Mouse (Mus musculus) kidney, embryonic 14.5 days (tissue): Measurements from ENCODE around the gene Nhsl1. TPM values are rescaled to one million over a fixed set of nuclear protein-coding genes. Genes with fewer than 3 reads are reported as not detected.

Source experiments
- ATAC-seq: fragments of 200-750 bp; cut with Nextera tagmentation; 2 replicates; pipeline ENCODE4 v1.8.0; 2017; ENCODE audit warnings: moderate number of reproducible peaks, mild to moderate bottlenecking, moderate TSS enrichment, moderate library complexity; ENCODE audit not compliant: low FRiP score, low TSS enrichment
- H3K27ac ChIP-seq: fragments of 300-500 bp; sonication (generic); 2 replicates; pipeline ENCODE4 v1.5.1; 2014; ENCODE audit warnings: low read depth, mild to moderate bottlenecking, low read length, moderate library complexity, mixed read lengths
- H3K27me3 ChIP-seq: fragments of 300-500 bp; sonication (generic); 2 replicates; pipeline ENCODE4 v1.6.1; 2014; ENCODE audit warnings: mild to moderate bottlenecking, low read length; ENCODE audit not compliant: control insufficient read depth, insufficient read depth
- H3K36me3 ChIP-seq: fragments of 300-500 bp; sonication (generic); 2 replicates; pipeline ENCODE4 v1.6.1; 2014; ENCODE audit warnings: low read length, mixed read lengths; ENCODE audit not compliant: control insufficient read depth, insufficient read depth
- H3K4me1 ChIP-seq: fragments of 300-500 bp; sonication (generic); 2 replicates; pipeline ENCODE4 v1.6.1; 2014; ENCODE audit warnings: low read length, mixed read lengths; ENCODE audit not compliant: control insufficient read depth, insufficient read depth
- H3K4me2 ChIP-seq: fragments of 300-500 bp; sonication (generic); replicated peaks from 2 replicates; pipeline ENCODE4 v1.6.1; 2014; ENCODE audit warnings: low read depth, mild to moderate bottlenecking, low read length
- H3K4me3 ChIP-seq: fragments of 300-500 bp; sonication (generic); 2 replicates; pipeline ENCODE4 v1.5.1; 2014; ENCODE audit warnings: mild to moderate bottlenecking, low read length
- H3K9ac ChIP-seq: fragments of 300-500 bp; sonication (generic); 2 replicates; pipeline ENCODE4 v1.6.1; 2014; ENCODE audit warnings: low read depth, mild to moderate bottlenecking, low read length, moderate library complexity
- H3K9me3 ChIP-seq: fragments of 300-500 bp; sonication (generic); 2 replicates; pipeline ENCODE4 v1.6.1; 2016; ENCODE audit warnings: low read length; ENCODE audit not compliant: control insufficient read depth
- WGBS: fragments of 180-500 bp; shearing (Covaris S2); extraction: QIAGEN DNeasy Blood & Tissue Kit; methylation state at CpG from one replicate; pipeline ENCODE4 v1.1.7; 2014; 5-methylcytosine and 5-hydroxymethylcytosine counted together
- polyA plus RNA-seq: library from polyadenylated mRNA; unstranded; fragments of >200 nt; fragmentation: Nextera tagmentation; extraction: Ambion mirVana; gene quantifications from 2 replicates; pipeline ENCODE4 v1.2.1, GENCODE M21; 2014

The Nhsl1 gene
- polyA plus RNA-seq, 1 experiment from 2014 or later: 11.9 TPM

DNA sequence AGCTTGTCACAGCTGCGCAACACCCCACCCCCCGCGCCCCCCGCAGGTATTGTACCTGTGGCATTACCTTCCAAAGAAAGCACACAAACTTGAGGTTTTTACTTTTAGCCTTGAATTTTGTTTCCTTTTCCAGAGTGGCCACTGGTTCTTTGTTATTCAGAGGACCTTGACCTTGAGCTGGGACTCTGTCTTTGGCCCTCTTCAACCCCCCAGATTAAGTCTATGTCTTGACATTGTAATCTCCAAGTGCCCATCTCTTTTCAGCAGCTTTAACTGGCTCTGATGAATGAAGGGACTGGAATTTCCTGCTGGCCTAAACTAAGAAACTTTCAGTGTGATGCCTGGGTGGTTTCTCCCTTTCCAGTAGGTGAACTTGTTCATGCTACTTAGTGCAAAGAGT is 906 bp downstream of the Nhsl1 start:
- Histone ChIP-seq H3K4me2 (peak overlapping the region; percentile 93), H3K27ac (no peak overlapping the region), H3K27me3 (no peaks in the 10 kb centered on the region), H3K4me3 (peak overlapping the region; percentile 86), H3K36me3 (no peaks in the 10 kb centered on the region), H3K9ac (peak overlapping the region; percentile 75; the same call in 1 of the 2 replicates), H3K4me1 (peaks cover 8% of the 10 kb centered on the region; the same call in 1 of the 2 replicates), H3K9me3 (no peaks in the 10 kb centered on the region)
- no peak for ATAC-seq
- WGBS: 16% methylated on average over 4 of the region's 4 CpGs

GRCm38 (mm10) chr10:18321861-18322260 is 3.1 kb downstream of the Nhsl1 start:
- Histone ChIP-seq H3K27me3 (no peaks in the 10 kb centered on the region), H3K9ac (no peak overlapping the region), H3K4me3 (no peak overlapping the region), H3K36me3 (no peaks in the 10 kb centered on the region), H3K4me1 (peaks cover 8% of the 10 kb centered on the region; the same call in 1 of the 2 replicates), H3K27ac (no peak overlapping the region), H3K4me2 (no peak overlapping the region), H3K9me3 (no peaks in the 10 kb centered on the region)
- 64% methylated on average over 6 of the region's 6 CpGs for WGBS
- ATAC-seq: no peak

DNA sequence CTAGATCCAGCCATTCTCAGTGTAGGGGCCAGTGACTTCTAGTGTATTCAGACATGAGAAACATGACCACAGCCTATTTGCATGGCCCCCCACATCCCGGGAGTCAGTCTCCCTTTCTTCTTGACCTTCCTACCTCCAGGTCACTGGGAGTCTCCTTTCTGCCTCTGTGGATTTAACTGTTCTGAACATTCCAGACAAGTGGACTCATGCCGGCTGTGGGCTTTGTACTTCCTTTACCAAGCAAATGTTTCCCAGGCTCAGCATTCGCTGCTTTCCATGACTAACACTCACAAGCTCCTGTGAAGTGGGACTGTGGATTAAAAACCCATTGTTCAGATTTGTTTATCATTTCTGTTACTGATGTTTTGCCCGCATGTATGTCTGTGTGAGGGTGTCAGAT is 4.9 kb downstream of the Nhsl1 start:
- ATAC-seq: no peak
- no peak overlapping the region for H3K4me3 ChIP-seq
- 43% methylated on average over 4 of the region's 4 CpGs for WGBS

DNA sequence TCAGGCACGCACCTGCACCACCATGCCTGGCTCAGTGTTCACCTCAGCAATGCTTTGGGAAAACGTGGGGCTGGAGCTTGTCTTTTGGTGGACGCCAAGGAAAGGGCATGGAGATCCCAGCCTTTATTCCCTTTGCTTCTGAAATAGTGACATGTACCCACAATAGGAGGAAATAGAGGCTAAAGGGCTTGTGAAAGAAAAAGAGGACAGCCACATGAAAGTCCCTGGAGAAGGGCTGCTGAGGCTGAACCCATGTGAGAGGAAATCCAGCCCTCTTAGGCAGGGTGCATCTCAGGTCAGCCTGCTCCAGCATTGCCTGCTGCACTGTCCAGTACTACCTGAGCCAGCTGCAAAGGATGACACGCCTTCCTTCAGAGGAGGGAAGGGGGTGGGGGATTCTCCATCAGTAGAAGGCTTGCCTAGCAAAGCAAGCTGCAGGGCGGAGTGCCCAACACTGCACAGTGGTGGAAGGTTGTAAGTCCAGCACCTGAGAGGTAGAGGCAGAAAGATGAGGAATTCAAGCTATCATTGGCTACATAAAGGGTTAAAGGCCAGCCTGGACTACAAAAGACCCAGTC is 9.6 kb downstream of the Nhsl1 start:
- Histone ChIP-seq H3K4me3 (no peak overlapping the region), H3K27ac (no peak overlapping the region), H3K9ac (no peak overlapping the region), H3K4me2 (no peak overlapping the region), H3K36me3 (no peaks in the 10 kb centered on the region), H3K27me3 (no peaks in the 10 kb centered on the region), H3K9me3 (no peaks in the 10 kb centered on the region), H3K4me1 (peaks cover 10% of the 10 kb centered on the region)
- peak; percentile 54; the same call in 1 of the 2 replicates for ATAC-seq
- WGBS: 75% methylated on average over 5 of the region's 5 CpGs

More for the DNA sequence above, 4.9 kb downstream of the Nhsl1 start:
- Histone ChIP-seq H3K4me2 (no peak overlapping the region), H3K9ac (no peak overlapping the region), H3K27ac (no peak overlapping the region), H3K27me3 (no peaks in the 10 kb centered on the region), H3K36me3 (no peaks in the 10 kb centered on the region), H3K4me1 (peaks cover 8% of the 10 kb centered on the region; the same call in 1 of the 2 replicates), H3K9me3 (no peaks in the 10 kb centered on the region)

- Histone ChIP-seq H3K4me2 (peak overlapping the region; percentile 62), H3K4me1 (peaks cover 10% of the 10 kb centered on the region), H3K9ac (peak overlapping the region; percentile 53), H3K36me3 (no peaks in the 10 kb centered on the region), H3K27ac (no peak overlapping the region), H3K27me3 (no peaks in the 10 kb centered on the region), H3K4me3 (peak overlapping the region; percentile 34), H3K9me3 (no peaks in the 10 kb centered on the region)
- ATAC-seq: peak; percentile 52
- 4% methylated on average over 21 of the region's 23 CpGs for WGBS
Measured at GRCm38 (mm10) chr10:18329096-18330038, 10.6 kb downstream of the Nhsl1 start.

DNA sequence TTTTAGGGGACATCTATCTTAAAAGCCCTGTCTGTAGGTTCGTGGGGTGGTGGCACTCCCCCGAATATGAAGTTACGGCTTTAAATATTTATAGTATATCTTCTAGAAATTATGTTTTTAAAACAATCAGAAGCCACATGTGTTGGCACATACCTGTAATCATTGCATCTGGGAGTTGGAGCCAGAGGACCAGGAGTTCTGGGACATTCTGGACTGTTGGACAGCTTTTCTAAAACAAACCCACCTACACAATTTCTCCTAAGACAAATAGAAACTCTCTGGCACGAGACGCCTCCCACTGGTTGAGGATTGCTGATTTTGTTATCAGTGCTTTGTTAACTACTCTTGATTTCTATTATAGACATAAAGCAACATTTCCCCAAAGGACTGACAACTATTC is 11.7 kb downstream of the Nhsl1 start:
- peaks cover 10% of the 10 kb centered on the region for H3K4me1 ChIP-seq
- no peak overlapping the region for H3K4me3 ChIP-seq
- no peak overlapping the region for H3K27ac ChIP-seq
- H3K9me3 ChIP-seq: no peaks in the 10 kb centered on the region
- no peak overlapping the region for H3K9ac ChIP-seq
- no peaks in the 10 kb centered on the region for H3K36me3 ChIP-seq
- H3K4me2 ChIP-seq: no peak overlapping the region
- no peaks in the 10 kb centered on the region for H3K27me3 ChIP-seq
- 72% methylated on average over 5 of the region's 5 CpGs for WGBS
- no peak for ATAC-seq

- ATAC-seq: no peak
- Histone ChIP-seq H3K4me2 (no peak overlapping the region), H3K9me3 (no peaks in the 10 kb centered on the region), H3K4me1 (peaks cover 10% of the 10 kb centered on the region), H3K4me3 (no peak overlapping the region), H3K27me3 (no peaks in the 10 kb centered on the region), H3K27ac (no peak overlapping the region), H3K36me3 (no peaks in the 10 kb centered on the region), H3K9ac (no peak overlapping the region)
- WGBS: 51% methylated on average over 4 of the region's 4 CpGs
Measured at GRCm38 (mm10) chr10:18333575-18333974, 14.8 kb downstream of the Nhsl1 start.

- WGBS: 91% methylated on average over 4 of the region's 4 CpGs
- no peak for ATAC-seq
Measured at GRCm38 (mm10) chr10:18334176-18334575, 15.4 kb downstream of the Nhsl1 start.

GRCm38 (mm10) chr10:18334734-18335133 is 15.9 kb downstream of the Nhsl1 start:
- H3K36me3 ChIP-seq: no peaks in the 10 kb centered on the region
- H3K27ac ChIP-seq: no peak overlapping the region
- H3K9me3 ChIP-seq: no peaks in the 10 kb centered on the region
- WGBS: 87% methylated on average over 9 of the region's 9 CpGs
- no peak overlapping the region for H3K9ac ChIP-seq
- ATAC-seq: no peak
- no peak overlapping the region for H3K4me3 ChIP-seq
- H3K27me3 ChIP-seq: no peaks in the 10 kb centered on the region
- H3K4me2 ChIP-seq: no peak overlapping the region
- H3K4me1 ChIP-seq: peaks cover 3% of the 10 kb centered on the region

More at GRCm38 (mm10) chr10:18334176-18334575, 15.4 kb downstream of the Nhsl1 start:
- Histone ChIP-seq H3K4me3 (no peak overlapping the region), H3K4me1 (peaks cover 8% of the 10 kb centered on the region), H3K9me3 (no peaks in the 10 kb centered on the region), H3K36me3 (no peaks in the 10 kb centered on the region), H3K4me2 (no peak overlapping the region), H3K9ac (no peak overlapping the region), H3K27ac (no peak overlapping the region), H3K27me3 (no peaks in the 10 kb centered on the region)
